Mouse (Mus musculus): ENCODE measurements around the gene Parvb. TPM values are rescaled to one million over a fixed set of nuclear protein-coding genes. Genes with fewer than 3 reads are reported as not detected.
"Not testable (repeated sequence)": the region's sequence is repeated elsewhere in the genome, so short reads cannot be mapped to it uniquely, and the experiment has no call there.

The Parvb gene
- polyA plus RNA-seq, 1 experiment, result 103 TPM

DNA sequence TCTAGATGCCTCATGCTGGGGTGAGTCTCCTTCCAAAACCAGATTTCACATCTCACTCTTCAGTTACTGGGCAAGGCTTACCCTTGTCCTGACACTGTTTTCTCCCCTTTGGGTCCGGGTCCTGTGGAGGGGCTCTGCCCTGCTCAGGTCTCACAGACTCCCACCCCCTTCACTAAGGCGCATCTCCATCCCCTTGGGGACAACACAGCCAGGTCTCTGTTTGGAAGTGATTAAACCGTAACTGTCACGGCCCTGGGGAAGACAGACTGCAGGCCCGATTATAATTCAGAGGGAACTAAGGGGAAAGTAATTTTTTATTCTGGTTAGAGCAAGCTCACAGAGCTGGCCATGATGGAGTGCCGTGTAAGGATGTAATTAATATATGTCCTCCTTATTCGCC, 46.8 kb downstream of the Parvb start:
- no peak overlapping the region for H3K4me3 ChIP-seq (ENCODE audit: insufficient read depth, poor library complexity, severe bottlenecking)
- TF ChIP-seq MYOG (IDR thresholded peaks at IDR 0.05; ENCODE audit: control insufficient read depth, extremely low read depth, insufficient read length), result no peak
- no peak for TF ChIP-seq MAX (IDR thresholded peaks at IDR 0.05)
- TF ChIP-seq CTCF (IDR thresholded peaks at IDR 0.05; ENCODE audit: control insufficient read depth, insufficient read depth, insufficient read length), result no peak
- TF ChIP-seq MYOD1 (IDR thresholded peaks at IDR 0.05; ENCODE audit: control insufficient read depth, insufficient read length, low read depth), result no peak
- TF ChIP-seq FOSL1 (IDR thresholded peaks at IDR 0.05; ENCODE audit: insufficient read depth, low read length, poor library complexity, severe bottlenecking), result no peak
- TF ChIP-seq USF1 (IDR thresholded peaks at IDR 0.05; ENCODE audit: low read depth), result no peak
- TF ChIP-seq CEBPB (IDR thresholded peaks at IDR 0.05; ENCODE audit: low read depth), result no peak
- no peaks in the 10 kb centered on the region for H3K27me3 ChIP-seq (ENCODE audit: control insufficient read depth, insufficient read depth, insufficient read length)
- H3K79me2 ChIP-seq (ENCODE audit: control insufficient read depth, insufficient read depth), result peaks cover 16% of the 10 kb centered on the region
- H3ac ChIP-seq (ENCODE audit: control insufficient read depth, insufficient read length, low read depth), result no peak overlapping the region
- peaks cover 75% of the 10 kb centered on the region for H3K36me3 ChIP-seq (ENCODE audit: control insufficient read depth, insufficient read depth)
- H3K79me3 ChIP-seq (ENCODE audit: low read depth), result no peaks in the 10 kb centered on the region

DNA sequence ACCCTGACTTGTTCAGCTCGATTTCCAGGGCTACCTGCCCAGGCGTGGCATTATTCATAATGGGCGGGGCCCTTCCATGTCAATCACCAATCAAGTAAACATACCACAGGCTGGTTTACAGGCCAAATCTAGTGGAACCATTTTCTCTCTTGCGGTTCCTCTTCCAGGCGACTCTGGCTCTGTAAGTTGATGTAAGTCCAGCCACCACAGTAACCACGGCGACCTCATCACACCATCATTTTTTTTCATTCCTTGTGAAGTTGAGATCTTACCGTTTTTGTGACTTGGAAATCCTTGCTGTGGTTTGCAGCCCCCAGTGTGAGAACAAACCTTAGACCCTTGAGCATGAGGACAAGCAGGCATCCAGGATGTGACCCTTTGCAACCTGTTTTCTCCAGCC, 48.5 kb downstream of the Parvb start:
- peaks cover 78% of the 10 kb centered on the region for H3K36me3 ChIP-seq (ENCODE audit: control insufficient read depth, insufficient read depth)
- H3K4me3 ChIP-seq (ENCODE audit: insufficient read depth, poor library complexity, severe bottlenecking), result no peak overlapping the region
- peaks cover 3% of the 10 kb centered on the region for H3K79me3 ChIP-seq (ENCODE audit: low read depth)
- no peaks in the 10 kb centered on the region for H3K27me3 ChIP-seq (ENCODE audit: control insufficient read depth, insufficient read depth, insufficient read length)
- H3K79me2 ChIP-seq (ENCODE audit: control insufficient read depth, insufficient read depth), result peaks cover 26% of the 10 kb centered on the region
- TF ChIP-seq MAX (IDR thresholded peaks at IDR 0.05) (peak; percentile 7), CTCF (IDR thresholded peaks at IDR 0.05; ENCODE audit: control insufficient read depth, insufficient read depth, insufficient read length) (no peak)
- H3ac ChIP-seq (ENCODE audit: control insufficient read depth, insufficient read length, low read depth), result peak overlapping the region; percentile 40

DNA sequence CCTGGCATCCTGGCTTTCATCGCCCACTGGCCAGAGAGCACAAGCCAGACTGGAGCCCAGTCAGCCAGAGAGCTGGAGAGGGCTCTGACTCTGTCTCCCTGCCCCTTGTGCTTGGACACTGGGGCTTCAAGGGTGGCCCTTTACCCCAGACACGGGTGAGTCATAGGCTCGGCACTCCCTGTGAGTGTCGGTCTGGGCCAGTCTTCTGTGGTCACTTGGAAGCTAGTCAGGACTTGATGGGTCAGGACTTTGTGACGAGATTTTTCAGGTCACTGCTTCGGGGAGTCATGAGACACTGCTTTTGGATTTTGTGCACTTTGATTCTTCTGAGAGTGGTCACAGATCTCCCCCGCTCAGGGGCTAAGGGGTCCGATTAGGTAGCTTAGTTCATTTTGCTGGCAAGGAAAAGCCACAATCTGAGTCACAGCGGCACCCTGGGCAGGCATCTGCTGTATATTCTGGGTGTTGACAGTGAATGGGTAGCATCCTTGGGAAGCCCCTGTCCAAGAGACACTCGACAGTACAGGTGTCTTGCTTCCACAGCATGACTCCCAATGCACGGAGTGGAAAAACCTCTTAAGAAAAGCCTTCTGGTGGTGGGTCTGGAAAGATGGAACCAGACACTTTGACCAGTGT, 49.0 kb downstream of the Parvb start:
- H3ac ChIP-seq (ENCODE audit: control insufficient read depth, insufficient read length, low read depth), result peak overlapping the region; percentile 40
- no peak overlapping the region for H3K4me3 ChIP-seq (ENCODE audit: insufficient read depth, poor library complexity, severe bottlenecking)
- H3K36me3 ChIP-seq (ENCODE audit: control insufficient read depth, insufficient read depth), result peaks cover 78% of the 10 kb centered on the region
- TF ChIP-seq MAX (IDR thresholded peaks at IDR 0.05) (peak; percentile 66), USF1 (IDR thresholded peaks at IDR 0.05; ENCODE audit: low read depth) (no peak), FOSL1 (IDR thresholded peaks at IDR 0.05; ENCODE audit: insufficient read depth, low read length, poor library complexity, severe bottlenecking) (no peak), CEBPB (IDR thresholded peaks at IDR 0.05; ENCODE audit: low read depth) (no peak), MYOD1 (IDR thresholded peaks at IDR 0.05; ENCODE audit: control insufficient read depth, insufficient read length, low read depth) (peak; percentile 46), MYOG (IDR thresholded peaks at IDR 0.05; ENCODE audit: control insufficient read depth, extremely low read depth, insufficient read length) (no peak), CTCF (IDR thresholded peaks at IDR 0.05; ENCODE audit: control insufficient read depth, insufficient read depth, insufficient read length) (no peak)
- H3K27me3 ChIP-seq (ENCODE audit: control insufficient read depth, insufficient read depth, insufficient read length), result no peaks in the 10 kb centered on the region
- peaks cover 3% of the 10 kb centered on the region for H3K79me3 ChIP-seq (ENCODE audit: low read depth)
- H3K79me2 ChIP-seq (ENCODE audit: control insufficient read depth, insufficient read depth), result peaks cover 26% of the 10 kb centered on the region

DNA sequence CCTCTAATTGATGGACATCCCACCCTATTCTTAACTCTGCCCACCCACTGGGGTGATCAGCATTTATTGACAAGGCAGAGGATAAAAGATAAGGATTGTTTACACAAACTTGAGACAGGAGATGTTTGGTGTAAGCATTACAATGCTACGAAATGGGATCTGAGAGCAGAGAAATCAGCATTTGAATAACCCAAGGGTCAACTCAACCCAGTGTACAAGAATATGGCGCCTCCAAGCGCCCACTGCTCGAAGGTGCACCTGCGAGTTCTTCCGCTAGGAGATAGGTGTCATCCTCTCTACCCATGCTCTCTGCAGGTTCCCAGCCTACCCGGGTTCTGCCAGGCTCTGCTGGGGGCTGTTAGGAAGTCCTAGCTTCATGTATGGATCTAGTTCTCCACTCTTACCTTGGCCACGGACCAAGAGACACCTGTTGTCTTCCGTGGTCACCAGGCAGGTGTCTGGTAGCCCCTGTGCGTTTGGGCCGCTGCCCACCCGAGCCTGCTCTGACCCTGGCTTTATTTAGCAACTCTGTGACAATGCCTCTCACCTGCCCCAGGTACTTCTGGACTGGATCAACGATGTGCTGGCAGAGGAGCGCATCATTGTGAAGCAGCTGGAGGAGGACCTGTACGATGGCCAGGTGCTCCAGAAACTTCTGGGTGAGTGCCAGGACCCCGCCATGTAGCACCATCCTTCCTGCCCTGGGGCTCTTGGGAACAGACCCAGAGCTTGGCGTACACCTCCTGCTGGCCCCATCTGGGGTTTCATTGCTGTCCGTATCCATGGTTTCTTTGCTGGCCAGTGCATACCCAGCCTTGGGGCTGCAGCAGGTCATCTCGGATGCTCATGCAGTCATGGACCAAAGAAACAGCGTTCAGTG, 50.6 kb downstream of the Parvb start:
- no peaks in the 10 kb centered on the region for H3K27me3 ChIP-seq (ENCODE audit: control insufficient read depth, insufficient read depth, insufficient read length)
- H3K4me3 ChIP-seq (ENCODE audit: insufficient read depth, poor library complexity, severe bottlenecking), result no peak overlapping the region
- peaks cover 26% of the 10 kb centered on the region for H3K79me2 ChIP-seq (ENCODE audit: control insufficient read depth, insufficient read depth)
- peaks cover 3% of the 10 kb centered on the region for H3K79me3 ChIP-seq (ENCODE audit: low read depth)
- no peak overlapping the region for H3ac ChIP-seq (ENCODE audit: control insufficient read depth, insufficient read length, low read depth)
- H3K36me3 ChIP-seq (ENCODE audit: control insufficient read depth, insufficient read depth), result peaks cover 79% of the 10 kb centered on the region
- TF ChIP-seq FOSL1 (IDR thresholded peaks at IDR 0.05; ENCODE audit: insufficient read depth, low read length, poor library complexity, severe bottlenecking) (no peak), CEBPB (IDR thresholded peaks at IDR 0.05; ENCODE audit: low read depth) (no peak), CTCF (IDR thresholded peaks at IDR 0.05; ENCODE audit: control insufficient read depth, insufficient read depth, insufficient read length) (no peak)

DNA sequence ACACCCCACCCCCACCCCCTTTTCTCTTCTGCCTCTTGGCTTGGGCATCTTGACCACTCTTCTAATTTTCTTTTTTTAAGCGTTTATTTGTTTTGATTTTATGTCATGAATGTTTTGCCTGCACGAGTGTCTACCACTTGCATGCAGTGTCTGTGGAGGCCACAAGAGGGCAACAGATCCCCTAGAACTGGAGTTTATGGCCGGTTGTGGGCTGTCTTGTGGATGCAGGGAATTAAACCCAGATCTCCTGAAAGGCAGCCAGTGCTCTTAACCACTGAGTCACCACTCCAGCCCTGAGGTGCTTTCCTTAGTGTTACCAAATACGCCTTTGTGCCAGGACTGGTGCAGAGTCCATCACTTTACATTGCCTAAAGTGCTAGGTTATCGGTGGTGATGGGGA, 52.2 kb downstream of the Parvb start:
- H3ac ChIP-seq (ENCODE audit: control insufficient read depth, insufficient read length, low read depth), result no peak overlapping the region
- H3K4me3 ChIP-seq (ENCODE audit: insufficient read depth, poor library complexity, severe bottlenecking), result no peak overlapping the region
- H3K27me3 ChIP-seq (ENCODE audit: control insufficient read depth, insufficient read depth, insufficient read length), result no peaks in the 10 kb centered on the region
- peaks cover 26% of the 10 kb centered on the region for H3K79me2 ChIP-seq (ENCODE audit: control insufficient read depth, insufficient read depth)
- peaks cover 3% of the 10 kb centered on the region for H3K79me3 ChIP-seq (ENCODE audit: low read depth)
- peaks cover 77% of the 10 kb centered on the region for H3K36me3 ChIP-seq (ENCODE audit: control insufficient read depth, insufficient read depth)
- TF ChIP-seq MYOG (IDR thresholded peaks at IDR 0.05; ENCODE audit: control insufficient read depth, extremely low read depth, insufficient read length) (no peak), MAX (IDR thresholded peaks at IDR 0.05) (peak; percentile 52), CTCF (IDR thresholded peaks at IDR 0.05; ENCODE audit: control insufficient read depth, insufficient read depth, insufficient read length) (peak; percentile 25)

DNA sequence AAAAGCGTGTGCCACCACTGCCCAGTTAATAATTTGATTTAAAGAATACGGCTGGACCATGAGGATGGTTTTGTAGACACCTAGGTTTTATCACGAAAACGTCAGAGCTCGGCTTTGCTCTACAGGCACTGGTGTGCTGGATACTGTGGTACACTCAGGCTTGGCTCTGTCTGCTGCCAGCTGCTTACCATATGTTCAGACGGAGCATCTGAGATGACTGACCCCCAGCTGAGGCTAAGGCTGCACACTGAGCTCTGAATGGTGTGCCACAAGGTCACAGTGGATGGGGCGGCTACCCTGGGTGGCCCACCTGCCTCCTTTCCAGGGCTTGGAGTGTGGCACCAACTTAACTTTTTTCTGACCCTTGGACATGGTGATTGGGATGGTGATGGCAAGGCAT, 53.6 kb downstream of the Parvb start:
- no peak overlapping the region for H3ac ChIP-seq (ENCODE audit: control insufficient read depth, insufficient read length, low read depth)
- no peaks in the 10 kb centered on the region for H3K27me3 ChIP-seq (ENCODE audit: control insufficient read depth, insufficient read depth, insufficient read length)
- peaks cover 3% of the 10 kb centered on the region for H3K79me3 ChIP-seq (ENCODE audit: low read depth)
- H3K79me2 ChIP-seq (ENCODE audit: control insufficient read depth, insufficient read depth), result peaks cover 26% of the 10 kb centered on the region
- no peak for TF ChIP-seq CEBPB (IDR thresholded peaks at IDR 0.05; ENCODE audit: low read depth)
- TF ChIP-seq MYOG (IDR thresholded peaks at IDR 0.05; ENCODE audit: control insufficient read depth, extremely low read depth, insufficient read length), result no peak
- no peak for TF ChIP-seq MYOD1 (IDR thresholded peaks at IDR 0.05; ENCODE audit: control insufficient read depth, insufficient read length, low read depth)
- TF ChIP-seq MAX (IDR thresholded peaks at IDR 0.05), result no peak
- TF ChIP-seq FOSL1 (IDR thresholded peaks at IDR 0.05; ENCODE audit: insufficient read depth, low read length, poor library complexity, severe bottlenecking), result no peak
- no peak for TF ChIP-seq CTCF (IDR thresholded peaks at IDR 0.05; ENCODE audit: control insufficient read depth, insufficient read depth, insufficient read length)
- no peak for TF ChIP-seq USF1 (IDR thresholded peaks at IDR 0.05; ENCODE audit: low read depth)
- H3K36me3 ChIP-seq (ENCODE audit: control insufficient read depth, insufficient read depth), result peaks cover 83% of the 10 kb centered on the region
- no peak overlapping the region for H3K4me3 ChIP-seq (ENCODE audit: insufficient read depth, poor library complexity, severe bottlenecking)

DNA sequence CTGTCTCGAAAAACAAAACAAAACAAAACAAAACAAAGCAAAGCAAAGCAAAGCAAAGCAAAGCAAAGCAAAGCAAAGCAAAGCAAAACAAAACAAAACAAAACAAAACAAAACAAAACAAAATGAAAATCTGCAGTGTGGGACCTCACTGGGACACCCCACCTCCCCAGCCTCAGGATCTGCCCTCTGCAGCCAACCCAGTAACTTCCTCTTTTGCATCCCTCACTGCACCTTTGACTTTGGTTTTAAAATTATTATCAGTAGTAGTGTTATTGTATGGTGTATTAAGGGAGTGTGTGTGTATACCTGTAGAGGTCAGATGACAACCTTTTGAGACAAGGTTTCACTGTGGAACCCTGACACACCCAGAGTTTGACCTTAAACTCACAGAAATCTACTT, 57.1 kb downstream of the Parvb start:
- not testable (repeated sequence) for H3K79me3 ChIP-seq (ENCODE audit: low read depth); H3K79me2 ChIP-seq (ENCODE audit: control insufficient read depth, insufficient read depth); H3ac ChIP-seq (ENCODE audit: control insufficient read depth, insufficient read length, low read depth); H3K4me3 ChIP-seq (ENCODE audit: insufficient read depth, poor library complexity, severe bottlenecking); H3K27me3 ChIP-seq (ENCODE audit: control insufficient read depth, insufficient read depth, insufficient read length)
- H3K36me3 ChIP-seq (ENCODE audit: control insufficient read depth, insufficient read depth), result peaks cover 97% of the 10 kb centered on the region

Data from C2C12 (cell line).